ENCODE assay signal across 8 mouse cellular contexts in genomic region chr19:46304216-46304841, GRCm38 (mm10). TPM values are rescaled to one million over a fixed set of nuclear protein-coding genes. Genes with fewer than 3 reads are reported as not detected.
DNase-seq lines count a peak whose midpoint lies in the region; ATAC-seq and TF ChIP-seq lines count a peak whose summit lies in the region.

Nfkb2 (plus strand) TSS chr19:46304320.

- H3K27me3 ChIP-seq in hindbrain, embryonic 16.5 days (replicated peaks; ENCODE audit: control insufficient read depth, insufficient read depth, low read length), result peaks cover 14% of the 10 kb centered on the region

- H3K36me3 ChIP-seq in hindbrain, embryonic 16.5 days (ENCODE audit: control insufficient read depth, insufficient read depth, low read length), result no peaks in the 10 kb centered on the region

- TF ChIP-seq CTCF in gastrocnemius, adult 2 months (IDR thresholded peaks at IDR 0.05), result peak; percentile 96

- intact Hi-C loops in gastrocnemius, adult 2 months (cut with DNase I), result no loop called here
- intact Hi-C loops in left cerebral cortex, postnatal 14 days (cut with DNase I), result no loop called here

- peak within 1 kb of the TSS; percentile 64 for H3K9ac ChIP-seq in hindbrain, embryonic 16.5 days (ENCODE audit: low read depth, low read length)

- H3K4me3 ChIP-seq in gastrocnemius, adult 2 months, result peak within 1 kb of the TSS; percentile 89
- peak within 1 kb of the TSS; percentile 50 for H3K4me3 ChIP-seq in hindbrain, embryonic 16.5 days (ENCODE audit: low read length)

- peak within 1 kb of the TSS; percentile 96 for H3K27ac ChIP-seq in gastrocnemius, adult 2 months
- peak within 1 kb of the TSS; percentile 66; the same call in 1 of the 2 replicates for H3K27ac ChIP-seq in hindbrain, embryonic 16.5 days (ENCODE audit: low read depth, low read length)

- peak; percentile 93 for DNase-seq in ZHBTc4 (ENCODE audit: low read depth, low spot score)
- peak; percentile 81 to 82 for DNase-seq in cerebellum, postnatal 36 days
- peak; percentile 96 for DNase-seq in gastrocnemius, adult 2 months
- peak; percentile 79 to 81 for DNase-seq in left cerebral cortex, postnatal 14 days (ENCODE audit: low spot score in 2 of 2)
- DNase-seq in right cerebral cortex, postnatal 25 days, result peak; percentile 79
- DNase-seq in yolk sac, embryonic 10.5 days (ENCODE audit: low spot score), result peak; percentile 95

- H3K4me2 ChIP-seq in hindbrain, embryonic 16.5 days (ENCODE audit: low read length), result peak within 1 kb of the TSS; percentile 96

- no peaks in the 10 kb centered on the region for H3K9me3 ChIP-seq in hindbrain, embryonic 16.5 days (ENCODE audit: control insufficient read depth, low read length)

- WGBS in hindbrain, embryonic 16.5 days, result under 1% methylated on average over 39 of the region's 39 CpGs

- peak; percentile 84 for ATAC-seq in hindbrain, embryonic 16.5 days
- ATAC-seq in megakaryocyte-erythroid progenitor cell, adult 5-6 weeks (replicated peaks; ENCODE audit: low FRiP score, low TSS enrichment, poor library complexity, severe bottlenecking), result peak; percentile 81

- H3K4me1 ChIP-seq in hindbrain, embryonic 16.5 days (ENCODE audit: control insufficient read depth, insufficient read depth, low read depth, low read length), result peaks cover 14% of the 10 kb centered on the region

RNA-seq across cellular contexts. Expression of gene Nfkb2, which starts in this region (rescaled TPM):
- 1 to 10 TPM; 8.2 to 8.5 TPM for total RNA-seq in gastrocnemius, adult 2 months (2021)
- 2.4 and 3.3 TPM in 2 replicates for polyA plus RNA-seq in hindbrain, embryonic 16.5 days (2015; fragmentation: Nextera tagmentation; extraction: Ambion mirVana)
- total RNA-seq in left cerebral cortex, postnatal 14 days (2021), result 1 to 10 TPM; 1.8 to 2.8 TPM
- 2.8 and 5.6 TPM in 2 replicates for total RNA-seq in megakaryocyte-erythroid progenitor cell, adult 5-6 weeks (2014; fragmentation: Nextera tagmentation)
- 4.9 and 6.1 TPM in 2 replicates for total RNA-seq in megakaryocyte-erythroid progenitor cell, adult 5-6 weeks (2017)

Comparison
In these comparisons a context has a peak if more than half of its experiments do, and no peak if none do; other contexts are left out.
1. Peak in every context shown above with its lines: DNase-seq, ATAC-seq, H3K4me3 ChIP-seq and H3K27ac ChIP-seq.